Mouse (Mus musculus) hindbrain, embryonic 15.5 days (tissue): ENCODE data around the gene Fcgr3. TPM values are rescaled to one million over a fixed set of nuclear protein-coding genes. Genes with fewer than 3 reads are reported as not detected.
"Not testable (repeated sequence)": the region's sequence is repeated elsewhere in the genome, so short reads cannot be mapped to it uniquely, and the experiment has no call there.

Experiments used
- ATAC-seq: fragments of 200-750 bp; cut with Nextera tagmentation; 2 replicates; pipeline ENCODE4 v1.8.0; 2017; ENCODE audit warnings: low read depth, moderate number of reproducible peaks, moderate TSS enrichment; ENCODE audit not compliant: low FRiP score
- H3K27ac ChIP-seq: fragments of 300-500 bp; sonication (generic); replicated peaks from 2 replicates; pipeline ENCODE4 v1.5.1; 2015; ENCODE audit warnings: mild to moderate bottlenecking, inconsistent platforms
- H3K27me3 ChIP-seq: fragments of 300-500 bp; sonication (generic); 2 replicates; pipeline ENCODE4 v1.6.1; 2015; ENCODE audit warnings: control low read depth, inconsistent platforms
- H3K36me3 ChIP-seq: fragments of 300-500 bp; sonication (generic); 2 replicates; pipeline ENCODE4 v1.6.1; 2015; ENCODE audit warnings: control low read depth, inconsistent platforms
- H3K4me1 ChIP-seq: fragments of 300-500 bp; sonication (generic); replicated peaks from 2 replicates; pipeline ENCODE4 v1.6.1; 2015; ENCODE audit warnings: control low read depth, inconsistent platforms
- H3K4me2 ChIP-seq: fragments of 300-500 bp; sonication (generic); 2 replicates; pipeline ENCODE4 v1.6.1; 2015; ENCODE audit warnings: moderate library complexity, mild to moderate bottlenecking, inconsistent platforms
- H3K4me3 ChIP-seq: fragments of 300-500 bp; sonication (generic); 2 replicates; pipeline ENCODE4 v1.5.1; 2015; ENCODE audit warnings: mild to moderate bottlenecking, inconsistent platforms
- H3K9ac ChIP-seq: fragments of 300-500 bp; sonication (generic); 2 replicates; pipeline ENCODE4 v1.6.1; 2015; ENCODE audit warnings: inconsistent platforms
- H3K9me3 ChIP-seq: fragments of 300-500 bp; sonication (generic); 2 replicates; pipeline ENCODE4 v1.6.1; 2016; ENCODE audit warnings: control low read depth, inconsistent platforms
- whole genome bisulfite sequencing: fragments of 180-500 bp; shearing (Covaris S2); methylation state at CpG from one replicate; pipeline ENCODE4 v1.1.7; 2015; 5-methylcytosine and 5-hydroxymethylcytosine counted together
- polyA plus RNA-seq: library from polyadenylated mRNA; unstranded; fragments of >200 nt; fragmentation: Nextera tagmentation; extraction: Ambion mirVana; gene quantifications from 2 replicates; pipeline ENCODE4 v1.2.1, GENCODE M21; 2015

The Fcgr3 gene
- polyA plus RNA-seq, 1 experiment from 2014 or later: 9.6 TPM

DNA sequence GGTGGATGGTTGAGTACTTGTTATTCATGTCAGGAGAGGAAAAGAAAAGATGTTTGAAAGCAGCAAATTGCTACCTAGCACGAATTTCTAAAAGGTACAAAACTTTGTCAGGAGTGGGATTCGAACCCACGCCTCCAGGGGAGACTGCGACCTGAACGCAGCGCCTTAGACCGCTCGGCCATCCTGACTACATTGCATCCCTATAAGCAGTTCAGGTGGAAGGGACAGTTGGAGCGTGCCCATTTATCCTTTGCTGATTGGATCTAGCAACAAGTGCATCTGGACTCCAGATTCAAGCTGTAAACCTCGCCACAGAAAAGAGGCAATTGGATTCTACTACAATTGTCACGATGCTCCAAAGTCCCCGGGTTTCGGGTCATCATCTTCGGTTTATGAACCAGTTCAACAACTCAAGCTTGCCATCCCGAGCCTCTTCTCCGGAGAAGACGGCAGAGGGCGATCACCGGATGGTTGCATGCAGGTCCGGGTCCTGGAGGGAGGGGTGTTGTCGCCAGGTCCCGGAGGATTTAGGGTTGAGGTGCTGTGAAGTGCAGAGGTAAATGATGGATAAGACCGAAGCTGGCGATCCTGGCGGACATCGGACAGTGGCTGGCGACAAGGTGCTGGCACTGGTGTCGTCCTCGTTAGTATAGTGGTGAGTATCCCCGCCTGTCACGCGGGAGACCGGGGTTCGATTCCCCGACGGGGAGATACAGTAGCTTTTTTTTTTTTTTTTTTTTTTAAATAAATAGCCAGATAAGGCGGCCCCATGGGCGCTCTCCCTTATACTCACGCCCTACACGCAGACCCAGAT, 37.2 kb upstream of the Fcgr3 start:
- no peaks in the 10 kb centered on the region for H3K36me3 ChIP-seq
- peaks cover 12% of the 10 kb centered on the region for H3K4me1 ChIP-seq
- peak; percentile 87 for ATAC-seq
- H3K4me3 ChIP-seq: peak overlapping the region; percentile 84
- no peaks in the 10 kb centered on the region for H3K9me3 ChIP-seq
- peak overlapping the region; percentile 70 for H3K4me2 ChIP-seq
- H3K27ac ChIP-seq: peak overlapping the region; percentile 91
- no peaks in the 10 kb centered on the region for H3K27me3 ChIP-seq
- WGBS: under 1% methylated on average over 40 of the region's 40 CpGs
- H3K9ac ChIP-seq: peak overlapping the region; percentile 87

GRCm38 (mm10) chr1:171101033-171101432, 36.3 kb upstream of the Fcgr3 start:
- no peak for ATAC-seq
- H3K36me3 ChIP-seq: no peaks in the 10 kb centered on the region
- H3K4me3 ChIP-seq: peak overlapping the region; percentile 84; the same call in 1 of the 2 replicates
- H3K27me3 ChIP-seq: no peaks in the 10 kb centered on the region
- H3K9me3 ChIP-seq: no peaks in the 10 kb centered on the region
- 40% methylated on average over 2 of the region's 2 CpGs for WGBS
- H3K27ac ChIP-seq: no peak overlapping the region
- H3K4me2 ChIP-seq: 0 out of 2 replicates have a peak overlapping the region, but pooled peaks have one; percentile 70
- no peak overlapping the region for H3K9ac ChIP-seq
- H3K4me1 ChIP-seq: peaks cover 16% of the 10 kb centered on the region

DNA sequence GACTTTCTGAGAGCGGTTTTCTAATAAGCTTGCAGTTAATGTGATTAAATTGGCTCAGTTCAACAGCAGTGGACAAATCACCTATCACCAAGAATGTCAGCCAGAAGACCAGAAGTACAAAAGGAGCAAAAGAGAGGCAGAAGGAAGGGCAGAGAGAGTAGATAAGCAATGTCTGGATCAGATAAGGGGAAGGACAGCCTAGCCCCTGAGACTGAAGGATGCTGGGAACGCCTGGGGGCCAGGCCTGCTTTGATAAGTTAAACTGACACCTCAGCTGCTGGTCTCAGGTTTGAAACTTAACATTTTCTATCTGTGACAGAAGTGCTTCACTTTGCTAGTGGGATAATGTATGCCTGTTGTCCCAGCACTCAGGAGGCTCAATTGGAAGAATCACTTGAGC, 32.9 kb upstream of the Fcgr3 start:
- Histone ChIP-seq H3K4me2 (no peak overlapping the region), H3K4me3 (no peak overlapping the region), H3K27me3 (no peaks in the 10 kb centered on the region; the same call in 1 of the 2 replicates), H3K36me3 (no peaks in the 10 kb centered on the region), H3K9ac (no peak overlapping the region), H3K4me1 (peaks cover 8% of the 10 kb centered on the region; the same call in 1 of the 2 replicates), H3K9me3 (no peaks in the 10 kb centered on the region), H3K27ac (no peak overlapping the region)
- no peak for ATAC-seq
- 56% methylated on average over 2 of the region's 2 CpGs for WGBS

DNA sequence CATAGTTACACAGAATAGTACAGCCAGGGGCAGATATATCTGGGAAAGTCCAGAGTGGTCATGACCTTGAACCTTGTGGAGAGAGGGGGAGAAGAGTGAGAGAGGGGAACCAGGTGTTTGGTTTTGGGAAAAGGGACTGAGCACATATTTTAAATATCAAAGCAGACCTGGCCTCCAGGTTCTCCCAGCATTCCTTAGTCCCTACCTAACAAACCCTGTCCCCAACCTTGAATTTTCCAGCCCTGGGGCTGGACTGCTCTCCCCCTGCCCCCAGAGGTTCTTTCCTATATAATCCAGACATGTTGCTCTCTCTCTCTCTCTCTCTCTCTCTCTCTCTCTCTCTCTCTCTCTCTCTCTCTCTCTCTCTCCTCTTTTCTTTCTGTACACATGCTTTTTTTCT, 32.4 kb upstream of the Fcgr3 start:
- ATAC-seq: no peak
- Histone ChIP-seq H3K9ac (no peak overlapping the region), H3K4me1 (peaks cover 8% of the 10 kb centered on the region; the same call in 1 of the 2 replicates), H3K36me3 (no peaks in the 10 kb centered on the region), H3K9me3 (no peaks in the 10 kb centered on the region), H3K4me2 (no peak overlapping the region), H3K4me3 (no peak overlapping the region), H3K27ac (no peak overlapping the region), H3K27me3 (no peaks in the 10 kb centered on the region; the same call in 1 of the 2 replicates)

DNA sequence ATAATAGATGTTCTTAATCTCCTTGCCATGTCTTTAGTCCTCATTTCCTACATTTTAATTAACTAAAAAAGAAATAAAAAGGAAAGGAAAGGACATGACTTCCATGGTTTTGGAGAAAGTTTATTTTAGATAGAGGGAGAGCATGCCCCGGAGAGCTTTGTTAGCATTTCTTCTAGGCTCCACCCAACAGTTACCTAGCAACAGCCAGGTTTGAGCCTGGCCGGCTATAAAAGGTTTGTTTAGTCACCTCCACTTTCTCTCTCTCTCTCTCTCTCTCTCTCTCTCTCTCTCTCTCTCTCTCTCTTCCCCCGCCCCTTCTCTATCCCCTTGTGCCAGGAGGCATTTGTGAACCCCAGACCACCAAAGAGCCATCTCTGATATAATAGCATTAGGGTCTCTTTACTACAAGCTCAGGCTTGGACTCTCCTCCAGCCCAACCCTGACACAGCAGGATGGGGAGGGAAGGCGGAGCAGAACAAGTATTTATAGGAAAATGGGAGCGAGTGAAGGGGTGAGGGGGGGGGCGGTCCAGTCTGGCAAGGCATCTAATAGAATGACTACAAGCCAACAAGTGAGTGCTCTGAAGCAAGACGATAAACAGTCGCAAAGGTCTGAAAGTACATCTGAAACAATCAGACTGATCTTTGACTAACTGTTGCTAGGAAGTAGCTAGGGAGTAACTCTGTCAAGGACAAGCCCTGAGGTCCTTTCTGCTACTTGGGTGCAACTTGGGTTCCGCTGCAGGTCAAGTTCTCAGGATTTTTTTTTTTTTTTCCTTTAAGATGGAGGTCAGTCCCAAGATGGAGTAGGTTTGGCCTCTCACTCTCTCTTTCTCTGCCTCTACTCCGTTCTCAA, 31.6 kb upstream of the Fcgr3 start:
- H3K36me3 ChIP-seq: no peaks in the 10 kb centered on the region
- no peak for ATAC-seq
- H3K9ac ChIP-seq: no peak overlapping the region
- H3K9me3 ChIP-seq: no peaks in the 10 kb centered on the region
- no peaks in the 10 kb centered on the region; the same call in 1 of the 2 replicates for H3K27me3 ChIP-seq
- H3K4me2 ChIP-seq: peak overlapping the region; percentile 23; the same call in 1 of the 2 replicates
- H3K4me3 ChIP-seq: no peak overlapping the region
- WGBS: 21% methylated on average over 10 of the region's 10 CpGs
- peaks cover 8% of the 10 kb centered on the region; the same call in 1 of the 2 replicates for H3K4me1 ChIP-seq
- no peak overlapping the region for H3K27ac ChIP-seq

DNA sequence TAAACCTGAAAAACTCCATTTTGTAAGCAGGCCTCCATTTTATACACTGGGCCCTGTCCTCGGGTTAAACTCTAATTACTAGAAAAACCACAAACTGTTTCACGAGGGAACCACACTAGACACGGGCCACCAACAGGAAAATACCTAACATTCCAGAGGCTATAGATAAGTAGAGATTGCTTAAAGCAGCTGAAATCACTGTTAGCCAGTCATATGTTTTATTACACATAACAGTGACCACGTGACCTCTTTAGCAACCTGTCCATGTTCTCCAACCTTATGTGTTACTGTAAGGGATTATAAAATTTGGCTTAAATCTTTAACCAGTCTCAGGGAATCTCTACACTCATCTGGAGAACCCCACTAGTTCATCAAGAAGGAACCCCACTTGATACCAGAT, 29.7 kb upstream of the Fcgr3 start:
- 83% methylated on average over 4 of the region's 4 CpGs for WGBS
- Histone ChIP-seq H3K4me1 (peaks cover 4% of the 10 kb centered on the region; the same call in 1 of the 2 replicates), H3K4me2 (no peak overlapping the region), H3K27me3 (no peaks in the 10 kb centered on the region; the same call in 1 of the 2 replicates), H3K4me3 (no peak overlapping the region), H3K36me3 (no peaks in the 10 kb centered on the region), H3K9me3 (no peaks in the 10 kb centered on the region), H3K9ac (no peak overlapping the region), H3K27ac (no peak overlapping the region)
- ATAC-seq: no peak

DNA sequence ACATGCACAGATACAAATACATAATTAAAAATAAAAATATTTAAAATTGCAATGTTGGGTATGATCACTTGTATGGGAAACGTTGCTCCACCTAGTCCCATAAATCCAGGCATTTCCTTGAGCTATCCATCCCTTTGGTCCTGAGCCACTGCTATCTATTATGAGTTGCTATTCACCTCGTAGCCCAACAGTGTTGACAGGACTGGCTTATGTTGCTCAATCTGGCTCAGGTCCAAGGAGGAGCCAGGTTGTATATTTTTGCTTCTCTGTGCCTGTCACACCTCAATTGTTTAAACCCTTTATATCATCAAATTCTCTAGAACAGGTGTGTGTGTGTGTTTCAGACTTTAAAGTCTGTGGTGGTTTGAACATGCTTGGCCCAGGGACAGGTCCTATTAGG, 26.0 kb upstream of the Fcgr3 start:
- H3K9ac ChIP-seq: no peak overlapping the region
- ATAC-seq: no peak
- no peak overlapping the region for H3K4me2 ChIP-seq
- H3K36me3 ChIP-seq: no peaks in the 10 kb centered on the region
- H3K4me1 ChIP-seq: peaks cover 5% of the 10 kb centered on the region; the same call in 1 of the 2 replicates
- no peaks in the 10 kb centered on the region for H3K9me3 ChIP-seq
- 83% methylated on average over 2 of the region's 2 CpGs for WGBS
- H3K27me3 ChIP-seq: peaks cover 13% of the 10 kb centered on the region
- H3K4me3 ChIP-seq: no peak overlapping the region
- no peak overlapping the region for H3K27ac ChIP-seq

- Histone ChIP-seq H3K36me3 (no peaks in the 10 kb centered on the region), H3K9ac (no peak overlapping the region), H3K27ac (no peak overlapping the region), H3K4me3 (no peak overlapping the region), H3K9me3 (no peaks in the 10 kb centered on the region), H3K27me3 (peaks cover 13% of the 10 kb centered on the region), H3K4me2 (no peak overlapping the region), H3K4me1 (peaks cover 7% of the 10 kb centered on the region; the same call in 1 of the 2 replicates)
- ATAC-seq: no peak
- WGBS: 93% methylated on average over 1 of the region's 1 CpGs
Measured at GRCm38 (mm10) chr1:171089891-171090290, 25.2 kb upstream of the Fcgr3 start.

GRCm38 (mm10) chr1:171088237-171088869, 23.6 kb upstream of the Fcgr3 start:
- H3K4me1 ChIP-seq, H3K9ac ChIP-seq, H3K9me3 ChIP-seq, ATAC-seq, H3K27ac ChIP-seq, H3K36me3 ChIP-seq: not testable (repeated sequence)
- 6% methylated on average over 10 of the region's 10 CpGs for WGBS
- peak overlapping the region; percentile 44 for H3K4me2 ChIP-seq
- H3K27me3 ChIP-seq: peaks cover 13% of the 10 kb centered on the region
- H3K4me3 ChIP-seq: peak overlapping the region; percentile 20

GRCm38 (mm10) chr1:171085718-171086117, 21.0 kb upstream of the Fcgr3 start:
- Histone ChIP-seq H3K4me3 (peak overlapping the region; percentile 53), H3K9me3 (no peaks in the 10 kb centered on the region), H3K36me3 (no peaks in the 10 kb centered on the region), H3K27me3 (peaks cover 18% of the 10 kb centered on the region), H3K27ac (no peak overlapping the region), H3K4me1 (peaks cover 7% of the 10 kb centered on the region; the same call in 1 of the 2 replicates), H3K4me2 (peak overlapping the region; percentile 85), H3K9ac (peak overlapping the region; percentile 49)
- WGBS: under 1% methylated on average over 26 of the region's 26 CpGs
- ATAC-seq: 0 out of 2 replicates have a peak, but pooled peaks have one; percentile 1

DNA sequence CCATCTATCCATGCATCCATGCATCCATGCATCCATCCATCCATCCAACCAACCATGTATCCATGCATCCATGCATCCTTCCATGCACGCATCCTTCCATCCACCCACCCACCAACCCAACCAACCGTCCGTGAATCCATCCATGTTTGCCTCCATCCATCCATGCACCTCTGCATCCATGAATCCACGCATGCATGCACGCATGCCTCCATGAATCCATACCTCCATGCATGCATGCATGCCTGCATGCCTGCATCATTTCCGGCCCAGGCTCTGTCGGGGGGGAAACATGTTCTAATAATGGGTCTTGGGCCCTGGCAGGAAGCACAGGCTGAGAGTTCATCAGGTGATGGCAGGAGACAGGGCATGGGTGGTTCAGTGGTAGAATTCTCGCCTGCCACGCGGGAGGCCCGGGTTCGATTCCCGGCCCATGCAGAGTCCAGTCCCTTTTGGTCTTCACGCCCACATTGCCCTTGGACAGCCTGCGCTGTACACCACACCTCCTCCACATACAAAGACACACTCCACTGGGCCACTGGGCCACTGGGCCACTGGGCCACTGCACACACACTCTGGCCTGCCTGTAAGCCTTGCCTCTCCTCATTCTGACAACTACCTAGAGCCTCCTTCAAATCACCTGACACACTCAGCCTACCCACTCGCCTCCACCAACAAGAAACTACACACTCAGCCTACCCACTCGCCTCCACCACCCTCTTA, 16.9 kb upstream of the Fcgr3 start:
- not testable (repeated sequence) for H3K36me3 ChIP-seq, H3K9ac ChIP-seq, H3K27ac ChIP-seq, H3K4me1 ChIP-seq, H3K9me3 ChIP-seq, H3K4me3 ChIP-seq, H3K4me2 ChIP-seq
- WGBS: 37% methylated on average over 10 of the region's 17 CpGs
- peaks cover 18% of the 10 kb centered on the region for H3K27me3 ChIP-seq
- peak; percentile 37 for ATAC-seq
